Mouse (Mus musculus): ENCODE measurements around the gene Upk3b. TPM values are rescaled to one million over a fixed set of nuclear protein-coding genes. Genes with fewer than 3 reads are reported as not detected.
A peak's percentile ranks its signal among the peaks of the same experiment; 100 is the strongest.

The Upk3b gene
- polyA plus RNA-seq, 1 experiment from 2014 or later: 9.1 TPM

GRCm38 (mm10) chr5:136082345-136082744 is 44.0 kb downstream of the Upk3b start:
- H3K4me3 ChIP-seq: no peak overlapping the region
- no peak overlapping the region for H3K4me2 ChIP-seq
- H3K4me1 ChIP-seq: peaks cover 22% of the 10 kb centered on the region
- no peak overlapping the region for H3K9ac ChIP-seq
- no peaks in the 10 kb centered on the region for H3K9me3 ChIP-seq
- H3K27ac ChIP-seq: no peak overlapping the region
- peaks cover 11% of the 10 kb centered on the region; the same call in 1 of the 2 replicates for H3K27me3 ChIP-seq
- 0 out of 2 replicates have a peak, but pooled peaks cover 2% of the 10 kb centered on the region for H3K36me3 ChIP-seq
- WGBS: 72% methylated on average over 4 of the region's 4 CpGs
- ATAC-seq (ENCODE audit: insufficient number of reproducible peaks, low FRiP score, low TSS enrichment, low read depth): no peak

- Histone ChIP-seq H3K27ac (peak within 1 kb of the TSS; percentile 59), H3K4me3 (peak within 1 kb of the TSS; percentile 63), H3K36me3 (0 out of 2 replicates have a peak, but pooled peaks cover 2% of the 10 kb centered on the region), H3K4me2 (peak within 1 kb of the TSS; percentile 92), H3K4me1 (peaks cover 24% of the 10 kb centered on the region), H3K27me3 (peaks cover 13% of the 10 kb centered on the region; the same call in 1 of the 2 replicates), H3K9me3 (no peaks in the 10 kb centered on the region), H3K9ac (peak within 1 kb of the TSS; percentile 47)
- peak; percentile 96 for ATAC-seq (ENCODE audit: insufficient number of reproducible peaks, low FRiP score, low TSS enrichment, low read depth)
- WGBS: 0% methylated on average over 26 of the region's 28 CpGs
Measured at GRCm38 (mm10) chr5:136083669-136084107, 45.4 kb downstream of the Upk3b start, which contains the start of gene Rasa4. TSS of gene Rasa4 (plus strand) at chr5:136083916.

GRCm38 (mm10) chr5:136084144-136084881 is 46.0 kb downstream of the Upk3b start:
- 0 out of 2 replicates have a peak, but pooled peaks cover 2% of the 10 kb centered on the region for H3K36me3 ChIP-seq
- WGBS: 3% methylated on average over 23 of the region's 23 CpGs
- peak overlapping the region; percentile 58; the same call in 1 of the 2 replicates for H3K27ac ChIP-seq
- ATAC-seq (ENCODE audit: insufficient number of reproducible peaks, low FRiP score, low TSS enrichment, low read depth): peak; percentile 1; the same call in 1 of the 2 replicates
- H3K4me3 ChIP-seq: peak overlapping the region; percentile 63
- H3K4me1 ChIP-seq: peaks cover 31% of the 10 kb centered on the region
- no peaks in the 10 kb centered on the region for H3K9me3 ChIP-seq
- H3K9ac ChIP-seq: peak overlapping the region; percentile 47
- H3K27me3 ChIP-seq: peaks cover 15% of the 10 kb centered on the region; the same call in 1 of the 2 replicates
- H3K4me2 ChIP-seq: peak overlapping the region; percentile 92

- peak overlapping the region; percentile 63 for H3K4me3 ChIP-seq
- peaks cover 16% of the 10 kb centered on the region; the same call in 1 of the 2 replicates for H3K27me3 ChIP-seq
- no peaks in the 10 kb centered on the region for H3K9me3 ChIP-seq
- ATAC-seq (ENCODE audit: insufficient number of reproducible peaks, low FRiP score, low TSS enrichment, low read depth): no peak
- H3K4me1 ChIP-seq: peaks cover 32% of the 10 kb centered on the region
- WGBS: 16% methylated on average over 21 of the region's 21 CpGs
- H3K4me2 ChIP-seq: peak overlapping the region; percentile 92
- no peak overlapping the region for H3K9ac ChIP-seq
- no peak overlapping the region for H3K27ac ChIP-seq
- H3K36me3 ChIP-seq: 0 out of 2 replicates have a peak, but pooled peaks cover 2% of the 10 kb centered on the region
Measured at GRCm38 (mm10) chr5:136084891-136085651, 46.8 kb downstream of the Upk3b start.

- H3K4me1 ChIP-seq: peaks cover 32% of the 10 kb centered on the region
- peaks cover 16% of the 10 kb centered on the region; the same call in 1 of the 2 replicates for H3K27me3 ChIP-seq
- H3K4me2 ChIP-seq: no peak overlapping the region
- no peak overlapping the region for H3K27ac ChIP-seq
- no peak for ATAC-seq (ENCODE audit: insufficient number of reproducible peaks, low FRiP score, low TSS enrichment, low read depth)
- H3K4me3 ChIP-seq: no peak overlapping the region
- no peak overlapping the region for H3K9ac ChIP-seq
- H3K9me3 ChIP-seq: no peaks in the 10 kb centered on the region
- H3K36me3 ChIP-seq: peaks cover 10% of the 10 kb centered on the region; the same call in 1 of the 2 replicates
- WGBS: 81% methylated on average over 8 of the region's 8 CpGs
Measured at GRCm38 (mm10) chr5:136086290-136086689, 48.0 kb downstream of the Upk3b start.

GRCm38 (mm10) chr5:136088821-136089575 is 50.7 kb downstream of the Upk3b start:
- Histone ChIP-seq H3K4me2 (no peak overlapping the region), H3K4me1 (peaks cover 27% of the 10 kb centered on the region), H3K9ac (no peak overlapping the region), H3K27me3 (peaks cover 16% of the 10 kb centered on the region; the same call in 1 of the 2 replicates), H3K4me3 (no peak overlapping the region), H3K36me3 (peaks cover 18% of the 10 kb centered on the region; the same call in 1 of the 2 replicates), H3K27ac (no peak overlapping the region), H3K9me3 (no peaks in the 10 kb centered on the region)
- WGBS: 15% methylated on average over 14 of the region's 14 CpGs
- no peak for ATAC-seq (ENCODE audit: insufficient number of reproducible peaks, low FRiP score, low TSS enrichment, low read depth)

- Histone ChIP-seq H3K27me3 (peaks cover 5% of the 10 kb centered on the region; the same call in 1 of the 2 replicates), H3K36me3 (peaks cover 18% of the 10 kb centered on the region; the same call in 1 of the 2 replicates), H3K4me1 (peaks cover 10% of the 10 kb centered on the region; the same call in 1 of the 2 replicates), H3K9ac (no peak overlapping the region), H3K4me2 (no peak overlapping the region), H3K27ac (no peak overlapping the region), H3K4me3 (no peak overlapping the region), H3K9me3 (no peaks in the 10 kb centered on the region)
- 59% methylated on average over 5 of the region's 5 CpGs for WGBS
- no peak for ATAC-seq (ENCODE audit: insufficient number of reproducible peaks, low FRiP score, low TSS enrichment, low read depth)
Measured at GRCm38 (mm10) chr5:136091927-136092326, 53.6 kb downstream of the Upk3b start.

- Histone ChIP-seq H3K36me3 (peaks cover 16% of the 10 kb centered on the region; the same call in 1 of the 2 replicates), H3K4me2 (no peak overlapping the region), H3K27me3 (peaks cover under 1% of the 10 kb centered on the region; the same call in 1 of the 2 replicates), H3K4me3 (no peak overlapping the region), H3K4me1 (0 out of 2 replicates have a peak, but pooled peaks cover under 1% of the 10 kb centered on the region), H3K9me3 (no peaks in the 10 kb centered on the region), H3K27ac (no peak overlapping the region), H3K9ac (no peak overlapping the region)
- ATAC-seq (ENCODE audit: insufficient number of reproducible peaks, low FRiP score, low TSS enrichment, low read depth): no peak; the same call in 1 of the 2 replicates
- 47% methylated on average over 8 of the region's 8 CpGs for WGBS
Measured at GRCm38 (mm10) chr5:136094249-136095010, 56.1 kb downstream of the Upk3b start.

- WGBS: 71% methylated on average over 7 of the region's 7 CpGs
- H3K36me3 ChIP-seq: peaks cover 16% of the 10 kb centered on the region; the same call in 1 of the 2 replicates
- no peak for ATAC-seq (ENCODE audit: insufficient number of reproducible peaks, low FRiP score, low TSS enrichment, low read depth)
- H3K27ac ChIP-seq: no peak overlapping the region
- no peak overlapping the region for H3K4me3 ChIP-seq
- H3K9me3 ChIP-seq: no peaks in the 10 kb centered on the region
- no peak overlapping the region for H3K9ac ChIP-seq
- no peaks in the 10 kb centered on the region for H3K4me1 ChIP-seq
- no peaks in the 10 kb centered on the region for H3K27me3 ChIP-seq
- H3K4me2 ChIP-seq: no peak overlapping the region
Measured at GRCm38 (mm10) chr5:136095089-136095488, 56.8 kb downstream of the Upk3b start.
